Mouse (Mus musculus) hindbrain, embryonic 15.5 days (tissue): ENCODE measurements around the gene Ankrd50. TPM values are rescaled to one million over a fixed set of nuclear protein-coding genes. Genes with fewer than 3 reads are reported as not detected.

ENCODE experiments used
- ATAC-seq: fragments of 200-750 bp; cut with Nextera tagmentation; 2 replicates; pipeline ENCODE4 v1.8.0; 2017; ENCODE audit warnings: low read depth, moderate number of reproducible peaks, moderate TSS enrichment; ENCODE audit not compliant: low FRiP score
- H3K27ac ChIP-seq: fragments of 300-500 bp; sonication (generic); replicated peaks from 2 replicates; pipeline ENCODE4 v1.5.1; 2015; ENCODE audit warnings: mild to moderate bottlenecking, inconsistent platforms
- H3K27me3 ChIP-seq: fragments of 300-500 bp; sonication (generic); 2 replicates; pipeline ENCODE4 v1.6.1; 2015; ENCODE audit warnings: control low read depth, inconsistent platforms
- H3K36me3 ChIP-seq: fragments of 300-500 bp; sonication (generic); 2 replicates; pipeline ENCODE4 v1.6.1; 2015; ENCODE audit warnings: control low read depth, inconsistent platforms
- H3K4me1 ChIP-seq: fragments of 300-500 bp; sonication (generic); replicated peaks from 2 replicates; pipeline ENCODE4 v1.6.1; 2015; ENCODE audit warnings: control low read depth, inconsistent platforms
- H3K4me2 ChIP-seq: fragments of 300-500 bp; sonication (generic); 2 replicates; pipeline ENCODE4 v1.6.1; 2015; ENCODE audit warnings: moderate library complexity, mild to moderate bottlenecking, inconsistent platforms
- H3K4me3 ChIP-seq: fragments of 300-500 bp; sonication (generic); 2 replicates; pipeline ENCODE4 v1.5.1; 2015; ENCODE audit warnings: mild to moderate bottlenecking, inconsistent platforms
- H3K9ac ChIP-seq: fragments of 300-500 bp; sonication (generic); 2 replicates; pipeline ENCODE4 v1.6.1; 2015; ENCODE audit warnings: inconsistent platforms
- H3K9me3 ChIP-seq: fragments of 300-500 bp; sonication (generic); 2 replicates; pipeline ENCODE4 v1.6.1; 2016; ENCODE audit warnings: control low read depth, inconsistent platforms
- WGBS: fragments of 180-500 bp; shearing (Covaris S2); methylation state at CpG from one replicate; pipeline ENCODE4 v1.1.7; 2015; 5-methylcytosine and 5-hydroxymethylcytosine counted together
- polyA plus RNA-seq: library from polyadenylated mRNA; unstranded; fragments of >200 nt; fragmentation: Nextera tagmentation; extraction: Ambion mirVana; gene quantifications from 2 replicates; pipeline ENCODE4 v1.2.1, GENCODE M21; 2015

Gene Ankrd50
- polyA plus RNA-seq, 1 experiment from 2014 or later = 20.6 TPM

DNA sequence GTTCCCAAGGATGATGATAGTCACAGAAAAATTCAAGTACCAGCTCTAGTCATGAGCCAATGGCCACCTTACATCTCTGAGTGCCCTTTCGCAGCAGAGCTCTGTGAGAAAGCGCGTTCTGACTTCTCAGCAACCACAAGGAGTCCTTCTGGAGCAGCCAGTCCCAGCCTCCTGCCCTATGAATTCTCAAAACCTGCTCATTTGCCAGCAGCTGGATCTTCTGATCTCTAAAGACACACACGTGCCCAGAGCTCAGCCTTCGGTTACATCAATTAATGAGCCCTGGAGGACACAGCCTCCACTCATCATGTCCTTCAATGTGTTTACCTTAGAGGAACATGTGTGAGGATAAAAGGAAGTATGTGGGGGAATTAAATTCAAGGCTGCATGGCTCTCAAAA, 53.2 kb downstream of the Ankrd50 start:
- 79% methylated on average over 5 of the region's 5 CpGs for WGBS
- ATAC-seq = no peak

DNA sequence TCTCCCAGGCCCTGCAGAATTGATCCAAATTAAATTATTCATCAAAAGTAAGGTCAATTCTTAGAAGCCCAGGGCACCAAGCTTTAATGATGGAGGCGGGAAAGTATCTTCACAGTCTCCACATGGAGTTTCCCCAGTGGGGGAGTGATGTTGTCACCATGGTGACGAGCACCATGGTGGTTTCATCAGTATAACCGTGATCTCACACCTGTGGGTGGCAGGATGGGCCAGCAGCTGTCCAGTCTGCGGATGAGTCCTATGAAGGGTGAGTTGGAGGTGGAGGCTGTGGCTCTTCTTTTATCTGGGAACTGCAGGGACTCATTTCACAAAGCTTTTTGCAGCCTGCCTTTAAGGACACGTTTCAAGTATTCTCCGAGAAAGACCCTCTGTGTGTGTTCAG, 53.6 kb downstream of the Ankrd50 start:
- Histone ChIP-seq H3K4me2 (no peak overlapping the region), H3K9me3 (no peaks in the 10 kb centered on the region), H3K9ac (no peak overlapping the region), H3K4me1 (peaks cover 6% of the 10 kb centered on the region), H3K27me3 (no peaks in the 10 kb centered on the region), H3K27ac (no peak overlapping the region), H3K4me3 (no peak overlapping the region), H3K36me3 (no peaks in the 10 kb centered on the region)
- no peak for ATAC-seq
- 59% methylated on average over 6 of the region's 6 CpGs for WGBS

More for the DNA sequence above, 53.2 kb downstream of the Ankrd50 start:
- Histone ChIP-seq H3K9ac (no peak overlapping the region), H3K27ac (no peak overlapping the region), H3K27me3 (no peaks in the 10 kb centered on the region), H3K9me3 (no peaks in the 10 kb centered on the region), H3K4me3 (no peak overlapping the region), H3K4me1 (peaks cover 6% of the 10 kb centered on the region), H3K4me2 (no peak overlapping the region), H3K36me3 (no peaks in the 10 kb centered on the region)

DNA sequence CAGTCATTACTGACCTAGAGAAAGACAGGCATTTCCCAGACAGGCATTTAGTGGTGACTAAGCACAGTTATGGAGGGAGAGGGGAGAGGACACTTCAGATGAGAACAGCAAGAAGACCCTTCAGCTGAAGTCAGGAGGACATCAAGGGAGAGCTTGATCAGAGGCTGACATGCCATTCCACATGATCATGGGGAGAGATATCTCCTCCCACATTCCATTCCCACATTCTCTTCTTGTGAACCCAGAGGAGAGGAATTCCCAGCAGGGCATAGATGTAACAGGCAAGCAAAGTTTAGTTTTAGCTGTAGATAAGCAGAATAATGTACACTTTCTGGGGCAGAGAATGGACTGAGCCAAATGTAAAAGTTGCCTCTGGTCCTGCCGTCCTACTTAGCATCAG, 57.4 kb downstream of the Ankrd50 start:
- 86% methylated on average over 1 of the region's 1 CpGs for WGBS
- no peaks in the 10 kb centered on the region for H3K9me3 ChIP-seq
- H3K4me1 ChIP-seq = no peaks in the 10 kb centered on the region
- no peak overlapping the region for H3K4me2 ChIP-seq
- H3K27me3 ChIP-seq = no peaks in the 10 kb centered on the region
- H3K27ac ChIP-seq = no peak overlapping the region
- no peaks in the 10 kb centered on the region for H3K36me3 ChIP-seq
- no peak for ATAC-seq
- no peak overlapping the region for H3K4me3 ChIP-seq
- no peak overlapping the region for H3K9ac ChIP-seq

DNA sequence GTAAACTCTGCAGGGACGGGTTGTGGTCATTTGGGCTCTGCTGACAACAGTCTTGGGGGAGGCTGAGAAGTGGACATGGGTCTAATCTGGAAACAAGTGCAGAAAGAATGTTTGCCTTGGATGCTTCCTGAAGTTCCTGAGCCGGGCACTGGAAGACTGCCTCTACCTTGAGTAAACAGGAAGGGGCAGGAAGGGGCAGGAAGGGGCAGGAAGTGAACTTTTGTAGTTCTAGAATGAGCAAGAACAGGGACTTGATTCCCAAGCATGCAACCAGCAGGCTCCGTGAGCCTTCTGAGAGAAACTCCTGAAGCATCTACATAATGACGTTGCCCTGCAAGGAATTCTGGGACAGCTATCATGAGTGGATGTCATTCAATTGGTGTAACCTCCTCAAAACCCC, 60.7 kb downstream of the Ankrd50 start:
- no peak for ATAC-seq
- Histone ChIP-seq H3K9ac (no peak overlapping the region), H3K4me1 (no peaks in the 10 kb centered on the region), H3K4me3 (no peak overlapping the region), H3K4me2 (no peak overlapping the region), H3K27me3 (no peaks in the 10 kb centered on the region), H3K9me3 (no peaks in the 10 kb centered on the region), H3K27ac (no peak overlapping the region), H3K36me3 (no peaks in the 10 kb centered on the region)
- 83% methylated on average over 4 of the region's 4 CpGs for WGBS

DNA sequence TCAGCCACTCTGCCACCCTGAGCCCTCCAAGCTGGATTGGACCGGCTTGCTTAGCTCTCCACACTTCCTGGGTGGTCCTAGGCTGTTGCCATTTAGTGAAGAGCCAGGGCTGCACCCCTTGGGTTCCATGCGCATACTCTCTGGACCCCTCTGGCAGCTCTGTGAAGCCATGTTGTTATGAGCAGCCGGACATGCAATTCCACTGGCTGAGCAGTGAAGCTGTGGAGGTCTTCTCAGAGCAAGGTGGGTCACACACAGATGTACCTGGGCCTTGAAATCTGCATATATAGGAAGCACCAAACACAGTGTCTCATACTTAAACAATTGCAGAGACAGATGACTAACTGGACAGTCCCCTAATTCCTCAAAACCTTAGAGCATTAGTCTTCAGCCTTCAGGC, 64.7 kb downstream of the Ankrd50 start:
- Histone ChIP-seq H3K36me3 (no peaks in the 10 kb centered on the region), H3K27me3 (no peaks in the 10 kb centered on the region), H3K9ac (no peak overlapping the region), H3K27ac (no peak overlapping the region), H3K4me1 (no peaks in the 10 kb centered on the region), H3K4me2 (no peak overlapping the region), H3K9me3 (no peaks in the 10 kb centered on the region), H3K4me3 (no peak overlapping the region)
- WGBS = 88% methylated on average over 3 of the region's 3 CpGs
- no peak for ATAC-seq

DNA sequence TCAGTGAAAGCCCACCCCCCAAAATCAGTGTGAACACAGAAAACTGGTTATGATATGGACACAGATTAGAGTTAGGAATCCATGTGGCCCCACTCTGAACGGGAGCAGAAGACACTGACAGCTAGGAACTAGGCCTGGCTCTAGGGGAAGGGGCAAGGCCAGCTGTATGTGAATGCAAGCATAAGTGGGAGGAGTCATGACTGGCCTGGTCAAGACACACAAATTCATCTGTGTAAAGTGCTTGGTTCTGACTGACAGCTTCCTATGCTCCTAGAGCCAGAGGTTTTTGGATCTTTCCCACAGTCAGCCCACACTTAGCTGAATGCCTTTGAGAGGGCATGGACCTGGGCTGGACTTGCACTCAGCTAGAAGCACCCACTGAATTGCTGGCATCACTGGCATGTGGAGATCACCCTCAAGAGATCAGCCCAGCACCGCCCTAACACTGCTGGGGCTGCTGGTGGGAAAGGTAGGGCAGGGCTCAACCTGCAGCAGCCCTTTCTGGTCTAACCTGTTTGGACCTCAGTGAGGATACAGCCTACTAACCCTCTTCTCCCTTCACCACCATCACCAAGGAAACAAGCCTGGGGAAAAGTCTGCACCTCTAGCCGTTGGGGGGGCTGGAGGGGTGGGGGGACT, 69.2 kb downstream of the Ankrd50 start:
- no peaks in the 10 kb centered on the region for H3K9me3 ChIP-seq

More for the DNA sequence above, 69.2 kb downstream of the Ankrd50 start:
- H3K9ac ChIP-seq = no peak overlapping the region
- H3K4me2 ChIP-seq = no peak overlapping the region
- no peak for ATAC-seq
- no peak overlapping the region for H3K27ac ChIP-seq
- no peak overlapping the region for H3K4me3 ChIP-seq
- WGBS = 71% methylated on average over 3 of the region's 3 CpGs
- no peaks in the 10 kb centered on the region for H3K27me3 ChIP-seq
- H3K36me3 ChIP-seq = no peaks in the 10 kb centered on the region
- no peaks in the 10 kb centered on the region for H3K4me1 ChIP-seq
